Mouse (Mus musculus) stomach, embryonic 14.5 days (tissue): ENCODE measurements around the gene Atrnl1. TPM values are rescaled to one million over a fixed set of nuclear protein-coding genes. Genes with fewer than 3 reads are reported as not detected.

Experiments used
- ATAC-seq: fragments of 200-750 bp; cut with Nextera tagmentation; 2 replicates; pipeline ENCODE4 v1.8.0; 2017; ENCODE audit warnings: low read depth, moderate TSS enrichment; ENCODE audit not compliant: insufficient number of reproducible peaks, insufficient read depth, low FRiP score
- H3K27ac ChIP-seq: fragments of 300-500 bp; sonication (generic); 2 replicates; pipeline ENCODE4 v1.5.1; 2014; ENCODE audit warnings: mild to moderate bottlenecking, low read length, moderate library complexity, mixed read lengths
- H3K27me3 ChIP-seq: fragments of 300-500 bp; sonication (generic); 2 replicates; pipeline ENCODE4 v1.6.1; 2014; ENCODE audit warnings: low read length, control low read depth, mixed read lengths; ENCODE audit not compliant: control insufficient read depth, insufficient read depth
- H3K36me3 ChIP-seq: fragments of 300-500 bp; sonication (generic); 2 replicates; pipeline ENCODE4 v1.6.1; 2014; ENCODE audit warnings: mild to moderate bottlenecking, control low read depth, low read length, moderate library complexity, mixed read lengths; ENCODE audit not compliant: control insufficient read depth, insufficient read depth
- H3K4me1 ChIP-seq: fragments of 300-500 bp; sonication (generic); 2 replicates; pipeline ENCODE4 v1.6.1; 2014; ENCODE audit warnings: low read length, control low read depth, mixed read lengths; ENCODE audit not compliant: control insufficient read depth, insufficient read depth
- H3K4me2 ChIP-seq: fragments of 300-500 bp; sonication (generic); replicated peaks from 2 replicates; pipeline ENCODE4 v1.6.1; 2014; ENCODE audit warnings: low read depth, low read length, control low read depth
- H3K4me3 ChIP-seq: fragments of 300-500 bp; sonication (generic); 2 replicates; pipeline ENCODE4 v1.5.1; 2014; ENCODE audit warnings: low read depth, low read length, control low read depth
- H3K9ac ChIP-seq: fragments of 300-500 bp; sonication (generic); replicated peaks from 2 replicates; pipeline ENCODE4 v1.6.1; 2014; ENCODE audit warnings: low read depth, mild to moderate bottlenecking, control low read depth, low read length, moderate library complexity, mixed read lengths
- H3K9me3 ChIP-seq: fragments of 300-500 bp; sonication (generic); 2 replicates; pipeline ENCODE4 v1.6.1; 2016; ENCODE audit warnings: low read depth, low read length, control low read depth; ENCODE audit not compliant: control insufficient read depth
- WGBS: fragments of 180-500 bp; shearing (Covaris S2); extraction: QIAGEN DNeasy Blood & Tissue Kit; methylation state at CpG from one replicate; pipeline ENCODE4 v1.1.7; 2014; 5-methylcytosine and 5-hydroxymethylcytosine counted together
- polyA plus RNA-seq: library from polyadenylated mRNA; unstranded; fragments of >200 nt; fragmentation: Nextera tagmentation; extraction: Ambion mirVana; gene quantifications from 2 replicates; pipeline ENCODE4 v1.2.1, GENCODE M21; 2014

Atrnl1 gene
- polyA plus RNA-seq, 1 experiment from 2014 or later: 8.2 TPM

GRCm38 (mm10) chr19:58017468-58017867 is 406.6 kb downstream of the Atrnl1 start:
- no peak overlapping the region for H3K4me3 ChIP-seq
- H3K4me2 ChIP-seq: no peak overlapping the region
- H3K4me1 ChIP-seq: no peaks in the 10 kb centered on the region
- 78% methylated on average over 3 of the region's 3 CpGs for WGBS
- H3K27me3 ChIP-seq: no peaks in the 10 kb centered on the region
- ATAC-seq: no peak
- no peak overlapping the region for H3K9ac ChIP-seq
- H3K27ac ChIP-seq: no peak overlapping the region
- H3K9me3 ChIP-seq: no peaks in the 10 kb centered on the region
- H3K36me3 ChIP-seq: no peaks in the 10 kb centered on the region

GRCm38 (mm10) chr19:58018698-58019097 is 407.9 kb downstream of the Atrnl1 start:
- ATAC-seq: no peak

GRCm38 (mm10) chr19:58021514-58022284 is 410.9 kb downstream of the Atrnl1 start:
- H3K9me3 ChIP-seq: no peaks in the 10 kb centered on the region
- ATAC-seq: no peak
- H3K36me3 ChIP-seq: no peaks in the 10 kb centered on the region
- no peaks in the 10 kb centered on the region for H3K4me1 ChIP-seq
- no peak overlapping the region for H3K9ac ChIP-seq
- H3K4me2 ChIP-seq: no peak overlapping the region
- no peak overlapping the region for H3K27ac ChIP-seq
- 95% methylated on average over 8 of the region's 8 CpGs for WGBS
- H3K27me3 ChIP-seq: no peaks in the 10 kb centered on the region
- no peak overlapping the region for H3K4me3 ChIP-seq

More at GRCm38 (mm10) chr19:58018698-58019097, 407.9 kb downstream of the Atrnl1 start:
- no peaks in the 10 kb centered on the region for H3K4me1 ChIP-seq
- no peak overlapping the region for H3K9ac ChIP-seq
- H3K4me3 ChIP-seq: no peak overlapping the region
- H3K27me3 ChIP-seq: no peaks in the 10 kb centered on the region
- no peaks in the 10 kb centered on the region for H3K9me3 ChIP-seq
- no peak overlapping the region for H3K27ac ChIP-seq
- H3K4me2 ChIP-seq: no peak overlapping the region
- H3K36me3 ChIP-seq: no peaks in the 10 kb centered on the region
- 77% methylated on average over 5 of the region's 5 CpGs for WGBS

GRCm38 (mm10) chr19:58023216-58023825 is 412.5 kb downstream of the Atrnl1 start:
- ATAC-seq: no peak
- H3K9me3 ChIP-seq: no peaks in the 10 kb centered on the region
- H3K9ac ChIP-seq: no peak overlapping the region
- WGBS: 84% methylated on average over 14 of the region's 14 CpGs
- H3K4me3 ChIP-seq: no peak overlapping the region
- H3K27me3 ChIP-seq: no peaks in the 10 kb centered on the region
- no peaks in the 10 kb centered on the region for H3K36me3 ChIP-seq
- no peak overlapping the region for H3K27ac ChIP-seq
- no peak overlapping the region for H3K4me2 ChIP-seq
- no peaks in the 10 kb centered on the region for H3K4me1 ChIP-seq

- 82% methylated on average over 2 of the region's 2 CpGs for WGBS
- no peak for ATAC-seq
Measured at GRCm38 (mm10) chr19:58025053-58025452, 414.2 kb downstream of the Atrnl1 start.

GRCm38 (mm10) chr19:58029661-58030060 is 418.8 kb downstream of the Atrnl1 start:
- Histone ChIP-seq H3K4me2 (no peak overlapping the region), H3K9ac (no peak overlapping the region), H3K27ac (no peak overlapping the region), H3K36me3 (no peaks in the 10 kb centered on the region), H3K9me3 (peaks cover 7% of the 10 kb centered on the region; the same call in 1 of the 2 replicates), H3K4me3 (no peak overlapping the region), H3K27me3 (no peaks in the 10 kb centered on the region), H3K4me1 (no peaks in the 10 kb centered on the region)
- WGBS: 73% methylated on average over 2 of the region's 2 CpGs
- ATAC-seq: no peak

More at GRCm38 (mm10) chr19:58025053-58025452, 414.2 kb downstream of the Atrnl1 start:
- no peak overlapping the region for H3K9ac ChIP-seq
- H3K4me3 ChIP-seq: no peak overlapping the region
- no peak overlapping the region for H3K4me2 ChIP-seq
- no peaks in the 10 kb centered on the region for H3K4me1 ChIP-seq
- no peaks in the 10 kb centered on the region for H3K36me3 ChIP-seq
- no peak overlapping the region for H3K27ac ChIP-seq
- H3K27me3 ChIP-seq: no peaks in the 10 kb centered on the region
- H3K9me3 ChIP-seq: peaks cover under 1% of the 10 kb centered on the region; the same call in 1 of the 2 replicates

GRCm38 (mm10) chr19:58033241-58033640 is 422.4 kb downstream of the Atrnl1 start:
- H3K9ac ChIP-seq: no peak overlapping the region
- no peak overlapping the region for H3K27ac ChIP-seq
- no peaks in the 10 kb centered on the region for H3K4me1 ChIP-seq
- no peak overlapping the region for H3K4me3 ChIP-seq
- peaks cover 7% of the 10 kb centered on the region; the same call in 1 of the 2 replicates for H3K9me3 ChIP-seq
- no peak overlapping the region for H3K4me2 ChIP-seq
- ATAC-seq: no peak
- no peaks in the 10 kb centered on the region for H3K36me3 ChIP-seq
- H3K27me3 ChIP-seq: no peaks in the 10 kb centered on the region
- WGBS: 86% methylated on average over 5 of the region's 5 CpGs

GRCm38 (mm10) chr19:58036166-58036565 is 425.3 kb downstream of the Atrnl1 start:
- ATAC-seq: no peak
- 86% methylated on average over 3 of the region's 3 CpGs for WGBS

More at GRCm38 (mm10) chr19:58036166-58036565, 425.3 kb downstream of the Atrnl1 start:
- no peaks in the 10 kb centered on the region for H3K9me3 ChIP-seq
- no peak overlapping the region for H3K4me2 ChIP-seq
- H3K27me3 ChIP-seq: no peaks in the 10 kb centered on the region
- H3K4me3 ChIP-seq: no peak overlapping the region
- H3K4me1 ChIP-seq: no peaks in the 10 kb centered on the region
- no peak overlapping the region for H3K9ac ChIP-seq
- H3K27ac ChIP-seq: no peak overlapping the region
- no peaks in the 10 kb centered on the region for H3K36me3 ChIP-seq
